Mouse (Mus musculus): ENCODE data around the gene Shtn1. TPM values are rescaled to one million over a fixed set of nuclear protein-coding genes. Genes with fewer than 3 reads are reported as not detected.

Gene Shtn1
- total RNA-seq (2014; rRNA removed; ENCODE audit: low replicate concordance) (0.95 and 1.1 TPM in 2 replicates), polyA plus RNA-seq (2015; fragmentation: Nextera tagmentation; extraction: Ambion mirVana) (0.45 TPM in 2 replicates)

DNA sequence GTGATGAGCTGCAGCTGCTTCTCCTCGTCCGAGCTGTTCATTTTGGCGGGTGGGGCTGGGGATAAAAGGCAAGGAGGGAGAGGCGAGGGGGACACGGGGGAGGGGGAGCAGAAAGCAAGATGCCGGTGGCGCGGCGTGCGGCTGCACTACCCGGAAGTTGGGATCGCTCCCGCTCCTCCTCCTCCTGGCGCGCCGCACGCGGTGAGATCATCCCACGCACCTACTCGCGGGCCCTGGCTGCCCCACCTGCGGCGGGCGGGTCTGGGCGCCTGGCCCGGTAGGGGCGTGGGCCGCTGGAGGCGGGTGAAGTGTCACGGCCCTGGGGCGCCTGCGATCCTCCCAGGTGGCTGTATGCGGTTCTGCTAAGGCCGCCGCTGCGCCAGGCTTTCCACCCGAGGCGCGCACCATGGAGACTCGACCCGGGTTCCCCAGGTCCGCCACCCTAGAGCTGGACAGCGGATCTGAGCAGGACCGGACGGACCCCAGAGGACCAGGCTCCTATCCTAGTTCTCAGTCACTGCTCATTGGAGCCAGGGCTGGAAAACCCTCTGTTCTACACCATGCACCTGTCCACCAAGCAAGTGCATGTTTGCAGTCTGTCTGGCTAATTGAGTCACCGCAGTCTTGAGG is at the start of gene Shtn1:
Gene Shtn1, minus strand, starts transcription at position 629 of the 630 bp plus-strand sequence.
- H3K27ac ChIP-seq (ENCODE audit: low read depth): no peak within 1 kb of the TSS
- DNase-seq (ENCODE audit: low spot score): no peak
- H3K27me3 ChIP-seq (ENCODE audit: control insufficient read depth, insufficient read depth, low read length): peaks cover 38% of the 10 kb centered on the region

DNA sequence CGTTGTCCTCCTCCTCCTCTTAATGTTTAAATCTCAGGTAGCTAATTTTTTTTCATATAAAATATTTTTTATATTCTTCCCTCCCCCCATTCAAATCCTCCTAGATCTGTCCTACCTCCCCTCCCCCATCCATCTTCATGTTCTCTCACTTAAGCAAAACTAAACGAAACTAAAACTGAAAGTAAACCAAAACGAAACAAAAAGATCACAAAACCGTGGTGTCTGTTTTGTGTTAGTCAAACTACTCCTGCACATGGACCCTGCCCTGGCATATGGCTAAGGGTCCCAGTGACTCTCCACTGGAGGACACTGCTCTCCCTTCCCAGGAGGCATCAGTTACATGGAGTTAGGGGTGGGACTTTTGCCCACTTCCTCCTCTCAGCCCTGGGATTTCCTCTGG is 38.3 kb upstream of the Shtn1 start:
- Histone ChIP-seq H3K9ac (replicated peaks; ENCODE audit: low read depth, low read length) (no peak overlapping the region), H3K4me2 (ENCODE audit: low read depth, low read length) (peak overlapping the region; percentile 28; the same call in 1 of the 2 replicates), H3K9me3 (replicated peaks; ENCODE audit: control insufficient read depth, low read length) (no peaks in the 10 kb centered on the region), H3K27ac (ENCODE audit: low read depth) (no peak overlapping the region), H3K4me1 (ENCODE audit: control insufficient read depth, insufficient read depth) (no peaks in the 10 kb centered on the region), H3K27me3 (ENCODE audit: control insufficient read depth, insufficient read depth, low read length) (0 out of 2 replicates have a peak, but pooled peaks cover 5% of the 10 kb centered on the region), H3K36me3 (replicated peaks; ENCODE audit: control insufficient read depth, insufficient read depth, low read length) (no peaks in the 10 kb centered on the region), H3K4me3 (ENCODE audit: low read depth, low read length) (no peak overlapping the region)
- WGBS: 56% methylated on average over 4 of the region's 4 CpGs
- no peak for ATAC-seq (ENCODE audit: insufficient read depth, low read depth)
- DNase-seq (ENCODE audit: low spot score): no peak
- TF ChIP-seq CTCF (IDR thresholded peaks at IDR 0.05; ENCODE audit: low read depth) (no peak), EP300 (IDR thresholded peaks at IDR 0.05; ENCODE audit: low read depth) (no peak)

More for the DNA sequence above, at the start of gene Shtn1:
- TF ChIP-seq EP300 (IDR thresholded peaks at IDR 0.05; ENCODE audit: low read depth) (no peak), CTCF (IDR thresholded peaks at IDR 0.05; ENCODE audit: low read depth) (no peak)
- Histone ChIP-seq H3K9me3 (replicated peaks; ENCODE audit: control insufficient read depth, low read length) (no peaks in the 10 kb centered on the region), H3K36me3 (replicated peaks; ENCODE audit: control insufficient read depth, insufficient read depth, low read length) (no peaks in the 10 kb centered on the region), H3K4me2 (ENCODE audit: low read depth, low read length) (peak within 1 kb of the TSS; percentile 98), H3K9ac (replicated peaks; ENCODE audit: low read depth, low read length) (peak within 1 kb of the TSS; percentile 37; the same call in 1 of the 2 replicates), H3K4me1 (ENCODE audit: control insufficient read depth, insufficient read depth) (peaks cover 6% of the 10 kb centered on the region; the same call in 1 of the 2 replicates), H3K4me3 (ENCODE audit: low read depth, low read length) (peak within 1 kb of the TSS; percentile 62)
- peak; percentile 51; the same call in 1 of the 2 replicates for ATAC-seq (ENCODE audit: insufficient read depth, low read depth)
- 0% methylated on average over 23 of the region's 46 CpGs for WGBS

DNA sequence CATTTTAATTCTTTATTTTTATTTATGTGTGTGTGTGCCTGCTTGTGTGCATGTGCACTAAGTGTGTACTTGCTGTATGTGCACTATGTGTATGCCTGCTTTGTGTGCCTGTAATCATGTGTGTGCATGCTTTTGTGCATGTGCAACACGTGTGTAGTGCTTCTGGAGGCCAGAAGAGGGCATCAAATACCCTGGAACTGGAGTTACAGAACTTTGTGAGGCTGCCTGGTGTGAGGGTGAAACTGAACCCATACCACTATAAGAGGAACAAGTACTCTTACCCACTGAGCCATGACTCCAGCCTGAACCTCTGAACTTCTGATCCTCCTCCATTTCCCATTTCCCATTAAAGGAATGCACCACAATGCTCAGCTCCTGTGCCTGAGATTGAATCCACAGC is 34.0 kb upstream of the Shtn1 start:
- Histone ChIP-seq H3K27ac (ENCODE audit: low read depth) (no peak overlapping the region), H3K4me1 (ENCODE audit: control insufficient read depth, insufficient read depth) (no peaks in the 10 kb centered on the region), H3K36me3 (replicated peaks; ENCODE audit: control insufficient read depth, insufficient read depth, low read length) (no peaks in the 10 kb centered on the region), H3K4me3 (ENCODE audit: low read depth, low read length) (no peak overlapping the region), H3K4me2 (ENCODE audit: low read depth, low read length) (no peak overlapping the region), H3K9me3 (replicated peaks; ENCODE audit: control insufficient read depth, low read length) (no peaks in the 10 kb centered on the region), H3K9ac (replicated peaks; ENCODE audit: low read depth, low read length) (no peak overlapping the region), H3K27me3 (ENCODE audit: control insufficient read depth, insufficient read depth, low read length) (0 out of 2 replicates have a peak, but pooled peaks cover 5% of the 10 kb centered on the region)
- ATAC-seq (ENCODE audit: insufficient read depth, low read depth) (no peak), DNase-seq (ENCODE audit: low spot score) (no peak)
- WGBS: 40% methylated on average over 1 of the region's 1 CpGs
- TF ChIP-seq EP300 (IDR thresholded peaks at IDR 0.05; ENCODE audit: low read depth) (no peak), CTCF (IDR thresholded peaks at IDR 0.05; ENCODE audit: low read depth) (no peak)

DNA sequence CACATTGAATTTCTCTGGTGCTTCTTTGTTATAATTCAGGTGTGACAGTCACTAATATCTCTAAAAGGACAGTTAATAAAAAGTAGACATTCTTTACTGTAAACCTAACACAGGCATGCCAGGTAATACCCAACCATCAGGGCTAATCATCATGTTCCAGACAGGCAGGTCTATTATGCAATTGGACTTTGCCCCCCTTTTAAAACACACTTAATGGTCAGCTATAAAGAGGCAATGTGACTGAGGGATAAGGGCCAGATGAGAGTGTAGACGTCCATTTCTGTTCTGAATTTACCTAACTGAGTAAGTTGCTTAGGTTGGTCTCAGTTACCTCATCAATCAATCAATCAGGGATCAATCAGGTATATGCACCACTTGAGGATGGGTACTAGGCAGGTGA is 22.4 kb upstream of the Shtn1 start:
- H3K27me3 ChIP-seq (ENCODE audit: control insufficient read depth, insufficient read depth, low read length): no peaks in the 10 kb centered on the region
- H3K4me3 ChIP-seq (ENCODE audit: low read depth, low read length): no peak overlapping the region
- WGBS: 45% methylated on average over 1 of the region's 1 CpGs
- DNase-seq (ENCODE audit: low spot score): no peak
- no peaks in the 10 kb centered on the region for H3K4me1 ChIP-seq (ENCODE audit: control insufficient read depth, insufficient read depth)
- TF ChIP-seq EP300 (IDR thresholded peaks at IDR 0.05; ENCODE audit: low read depth): no peak
- no peak for TF ChIP-seq CTCF (IDR thresholded peaks at IDR 0.05; ENCODE audit: low read depth)
- H3K27ac ChIP-seq (ENCODE audit: low read depth): no peak overlapping the region
- H3K36me3 ChIP-seq (replicated peaks; ENCODE audit: control insufficient read depth, insufficient read depth, low read length): no peaks in the 10 kb centered on the region
- 0 out of 2 replicates have a peak, but pooled peaks cover under 1% of the 10 kb centered on the region for H3K9me3 ChIP-seq (replicated peaks; ENCODE audit: control insufficient read depth, low read length)
- no peak overlapping the region for H3K9ac ChIP-seq (replicated peaks; ENCODE audit: low read depth, low read length)
- H3K4me2 ChIP-seq (ENCODE audit: low read depth, low read length): no peak overlapping the region
- no peak for ATAC-seq (ENCODE audit: insufficient read depth, low read depth)

DNA sequence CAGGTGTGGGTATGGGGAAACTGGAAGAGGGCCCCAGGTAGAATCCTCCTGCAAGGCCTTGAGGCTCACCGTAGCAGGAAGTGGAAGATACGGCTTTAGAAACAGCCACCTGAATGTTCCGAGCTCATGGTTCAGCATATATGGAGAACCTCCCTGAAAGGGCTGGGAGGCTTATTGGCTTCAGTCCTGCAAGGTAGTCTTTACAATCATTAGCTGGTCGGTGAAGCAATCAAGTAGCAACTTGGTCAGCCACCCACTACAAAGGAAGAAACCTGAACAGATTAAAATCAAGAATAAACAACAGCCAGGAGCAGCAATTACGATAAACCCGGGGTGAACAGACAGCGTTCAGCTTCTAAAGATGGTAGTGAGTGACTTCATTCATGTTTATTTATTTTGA is 16.4 kb upstream of the Shtn1 start:
- no peak for TF ChIP-seq CTCF (IDR thresholded peaks at IDR 0.05; ENCODE audit: low read depth)
- TF ChIP-seq EP300 (IDR thresholded peaks at IDR 0.05; ENCODE audit: low read depth): no peak
- no peak overlapping the region for H3K4me2 ChIP-seq (ENCODE audit: low read depth, low read length)
- DNase-seq (ENCODE audit: low spot score) (no peak), ATAC-seq (ENCODE audit: insufficient read depth, low read depth) (no peak)
- no peaks in the 10 kb centered on the region for H3K36me3 ChIP-seq (replicated peaks; ENCODE audit: control insufficient read depth, insufficient read depth, low read length)
- H3K4me3 ChIP-seq (ENCODE audit: low read depth, low read length): no peak overlapping the region
- no peaks in the 10 kb centered on the region; the same call in 1 of the 2 replicates for H3K27me3 ChIP-seq (ENCODE audit: control insufficient read depth, insufficient read depth, low read length)
- no peaks in the 10 kb centered on the region for H3K9me3 ChIP-seq (replicated peaks; ENCODE audit: control insufficient read depth, low read length)
- H3K4me1 ChIP-seq (ENCODE audit: control insufficient read depth, insufficient read depth): no peaks in the 10 kb centered on the region
- no peak overlapping the region for H3K9ac ChIP-seq (replicated peaks; ENCODE audit: low read depth, low read length)
- no peak overlapping the region for H3K27ac ChIP-seq (ENCODE audit: low read depth)
- 83% methylated on average over 7 of the region's 7 CpGs for WGBS
